Mouse (Mus musculus) CH12.LX (cell line): ENCODE results near the gene Ccdc134. TPM values are rescaled to one million over a fixed set of nuclear protein-coding genes. Genes with fewer than 3 reads are reported as not detected.

Experiments
- DNase-seq: peaks from one replicate; pipeline ENCODE4 v3.0.0-alpha.2; 2013; ENCODE audit errors: extremely low read depth
- H3K27ac ChIP-seq: 2 replicates; pipeline ENCODE4 v1.5.1; 2012; ENCODE audit warnings: low read depth, mild to moderate bottlenecking, control low read depth, moderate library complexity; ENCODE audit not compliant: insufficient read depth
- H3K27me3 ChIP-seq: replicated peaks from 2 replicates; pipeline ENCODE3; 2012; ENCODE audit warnings: inconsistent platforms
- H3K36me3 ChIP-seq, 2 experiments: replicated peaks in 1 of 2; 2 replicates each; pipeline versions ENCODE3 to v1.6.1; 2012; ENCODE audit warnings: inconsistent platforms in 1 of 2, low read length in 1 of 2, mild to moderate bottlenecking in 1 of 2, mixed read lengths in 1 of 2, moderate library complexity in 1 of 2; ENCODE audit not compliant: control insufficient read depth in 1 of 2, insufficient read depth in 1 of 2
- H3K4me1 ChIP-seq, 2 experiments: 2 replicates each; pipeline ENCODE4 v1.6.1; 2012; ENCODE audit warnings: inconsistent platforms in 1 of 2, moderate library complexity in 1 of 2; ENCODE audit not compliant: insufficient read depth in 2 of 2, control insufficient read depth in 1 of 2
- H3K4me2 ChIP-seq: 2 replicates; pipeline ENCODE4 v1.6.1; 2012; ENCODE audit warnings: low read depth, mild to moderate bottlenecking, control low read depth; ENCODE audit not compliant: poor library complexity, insufficient read depth, severe bottlenecking
- H3K4me3 ChIP-seq, 3 experiments: fragments of 150-350 bp in 1 of 3; sonication (generic) in 1 of 3; replicated peaks in 1 of 3; 2 replicates each; pipeline versions ENCODE3 to v1.5.1; 2011 to 2012; ENCODE audit warnings: low read depth in 2 of 3, low read length in 2 of 3, mild to moderate bottlenecking in 2 of 3, moderate library complexity in 2 of 3, control low read depth in 1 of 3, improper control_type of control experiment in 1 of 3, inconsistent platforms in 1 of 3, mixed read lengths in 1 of 3; ENCODE audit not compliant: poor library complexity in 1 of 3
- H3K79me2 ChIP-seq: replicated peaks from 2 replicates; pipeline ENCODE4 v1.6.1; 2012; ENCODE audit warnings: mild to moderate bottlenecking, moderate library complexity; ENCODE audit not compliant: control insufficient read depth, poor library complexity, insufficient read depth, severe bottlenecking; ENCODE audit errors: extremely low read depth
- H3K9ac ChIP-seq: 2 replicates; pipeline ENCODE4 v1.6.1; 2012; ENCODE audit warnings: low read depth, mild to moderate bottlenecking, control low read depth, moderate library complexity; ENCODE audit not compliant: insufficient read depth
- H3K9me3 ChIP-seq: replicated peaks from 2 replicates; pipeline ENCODE3; 2012; ENCODE audit warnings: low read length, inconsistent platforms, mixed read lengths
- CHD1 ChIP-seq: IDR thresholded peaks from 2 replicates; pipeline ENCODE4 v1.6.1; 2012; ENCODE audit warnings: low read depth, low read length, improper control_type of control experiment, inconsistent platforms
- CTCF ChIP-seq, 2 experiments: IDR thresholded peaks in 1 of 2; conservative IDR thresholded peaks in 1 of 2; 2 replicates each; pipeline ENCODE4 v1.5.1; 2011 to 2012; ENCODE audit warnings: low read depth in 2 of 2, low read length in 2 of 2, improper control_type of control experiment in 1 of 2, inconsistent platforms in 1 of 2, mild to moderate bottlenecking in 1 of 2, moderate library complexity in 1 of 2
- E2F4 ChIP-seq: IDR thresholded peaks from 2 replicates; pipeline ENCODE4 v1.6.1; 2011; ENCODE audit warnings: low read depth, low read length, improper control_type of control experiment; ENCODE audit not compliant: insufficient replicate concordance
- ETS1 ChIP-seq: conservative IDR thresholded peaks from 2 replicates; pipeline ENCODE4 v1.6.1; 2012; ENCODE audit warnings: low read depth, mild to moderate bottlenecking, inconsistent platforms, low read length, improper control_type of control experiment, moderate library complexity
- MAFK ChIP-seq: IDR thresholded peaks from 2 replicates; pipeline ENCODE4 v1.6.1; 2011; ENCODE audit warnings: low read length, improper control_type of control experiment; ENCODE audit not compliant: insufficient replicate concordance
- MXI1 ChIP-seq: IDR thresholded peaks from 2 replicates; pipeline ENCODE4 v1.6.1; 2011; ENCODE audit warnings: mild to moderate bottlenecking, low read depth, low read length, improper control_type of control experiment
- POLR2A ChIP-seq: IDR thresholded peaks from 2 replicates; pipeline ENCODE4 v1.6.1; 2011; ENCODE audit warnings: low read depth, mild to moderate bottlenecking, improper control_type of control experiment, low read length
- RAD21 ChIP-seq: IDR thresholded peaks from 2 replicates; pipeline ENCODE4 v1.6.1; 2011; ENCODE audit warnings: low read depth, mild to moderate bottlenecking, low read length, improper control_type of control experiment, moderate library complexity
- TCF12 ChIP-seq: IDR thresholded peaks from 2 replicates; pipeline ENCODE4 v1.6.1; 2014; ENCODE audit warnings: low read depth, mild to moderate bottlenecking, inconsistent platforms, low read length, improper control_type of control experiment
- USF1 ChIP-seq: IDR thresholded peaks from 2 replicates; pipeline ENCODE4 v1.6.1; 2014; ENCODE audit warnings: low read depth, mild to moderate bottlenecking, inconsistent platforms, low read length, improper control_type of control experiment
- dilution Hi-C: fragments of 300-500 bp; cut with MboI; formaldehyde crosslinking; loops from 2 replicates; pipeline ENCODE4 v1.14.3; 2020; ENCODE audit warnings: low sequenced_read_pairs; ENCODE audit not compliant: extremely low pct_unique_long_range_greater_than_20kb, extremely low pct_ligation_motif_present
- in situ Hi-C: fragments of 300-500 bp; cut with MboI; formaldehyde crosslinking; loops from 3 replicates; pipeline ENCODE4 v1.14.3; 2019; ENCODE audit warnings: low sequenced_read_pairs, low pct_ligation_motif_present, low pct_unique_long_range_greater_than_20kb, mixed read lengths
- polyA plus RNA-seq: library from polyadenylated mRNA; unstranded; fragments of >175 nt; gene quantifications from 2 replicates; pipeline ENCODE4 v1.2.1, GENCODE M21; 2012; ENCODE audit warnings: low read depth; ENCODE audit not compliant: insufficient read length
- total RNA-seq, 2 experiments: library from RNA; depleted of rRNA; stranded (reverse); fragments of 300-350 nt in 1 of 2; fragments of >200 nt in 1 of 2; gene quantifications; 2 replicates each; pipeline ENCODE4 v1.2.3; 2012 to 2014

Ccdc134 gene
- total and polyA plus RNA-seq, 3 experiments = 35.7 to 43.6 (median 37.1) TPM

GRCm38 (mm10) chr15:82182311-82182710 lies 54.6 kb downstream of the Ccdc134 start:
- Histone ChIP-seq H3K9me3 (peaks cover 43% of the 10 kb centered on the region), H3K27ac (no peak overlapping the region), H3K4me2 (no peak overlapping the region), H3K79me2 (no peaks in the 10 kb centered on the region; the same call in 1 of the 2 replicates), H3K36me3 (peaks cover 94 to 99% of the 10 kb centered on the region in 2 experiments), H3K4me3 (no peak overlapping the region), H3K27me3 (no peaks in the 10 kb centered on the region), H3K9ac (no peak overlapping the region), H3K4me1 (no peaks in the 10 kb centered on the region)
- TF ChIP-seq CTCF (conservative IDR thresholded peaks at IDR 0.05 in 1 of 2, IDR thresholded peaks at IDR 0.05 in 1 of 2; ENCODE audit: low read depth in 2 of 2, low read length in 2 of 2) (peak; percentile 12 to 14; a peak in 2 of 4 replicates), E2F4 (no peak)
- in situ Hi-C loops (no loop called here), dilution Hi-C loops (no loop called here)
- DNase-seq = no peak

GRCm38 (mm10) chr15:82183596-82183995 lies 55.9 kb downstream of the Ccdc134 start:
- Histone ChIP-seq H3K79me2 (no peaks in the 10 kb centered on the region; the same call in 1 of the 2 replicates), H3K4me3 (no peak overlapping the region), H3K9ac (no peak overlapping the region), H3K27me3 (no peaks in the 10 kb centered on the region), H3K36me3 (peaks cover 91 to 99% of the 10 kb centered on the region in 2 experiments), H3K27ac (no peak overlapping the region), H3K9me3 (peaks cover 44% of the 10 kb centered on the region), H3K4me2 (no peak overlapping the region), H3K4me1 (no peaks in the 10 kb centered on the region)
- DNase-seq = no peak
- in situ Hi-C loops = no loop called here
- dilution Hi-C loops = no loop called here
- TF ChIP-seq USF1 = no peak
- no peak for TF ChIP-seq ETS1
- TF ChIP-seq MAFK = no peak
- TF ChIP-seq MXI1 = no peak
- no peak for TF ChIP-seq RAD21
- TF ChIP-seq CHD1 = no peak
- no peak for TF ChIP-seq TCF12

- dilution Hi-C loops = no loop called here
- no peak overlapping the region for H3K27ac ChIP-seq
- DNase-seq = no peak
Observed at GRCm38 (mm10) chr15:82184183-82184582, 56.5 kb downstream of the Ccdc134 start.

More at GRCm38 (mm10) chr15:82184183-82184582, 56.5 kb downstream of the Ccdc134 start:
- in situ Hi-C loops = no loop called here
- peaks cover 85 to 99% of the 10 kb centered on the region in 2 experiments for H3K36me3 ChIP-seq
- H3K79me2 ChIP-seq = no peaks in the 10 kb centered on the region; the same call in 1 of the 2 replicates
- H3K9ac ChIP-seq = no peak overlapping the region
- peaks cover 39% of the 10 kb centered on the region for H3K9me3 ChIP-seq
- H3K27me3 ChIP-seq = no peaks in the 10 kb centered on the region
- H3K4me1 ChIP-seq = no peaks in the 10 kb centered on the region
- TF ChIP-seq RAD21 (no peak), POLR2A (0 out of 2 replicates have a peak, but pooled peaks have one; percentile 8)
- H3K4me3 ChIP-seq = no peak overlapping the region
- H3K4me2 ChIP-seq = no peak overlapping the region
